Mouse (Mus musculus) gastrocnemius, adult 8-10 months (tissue): ENCODE data around the gene Fam227b. TPM values are rescaled to one million over a fixed set of nuclear protein-coding genes. Genes with fewer than 3 reads are reported as not detected.

Experiments
- DNase-seq, 2 experiments: peaks; one replicate each; pipeline ENCODE4 v3.0.0; 2022; ENCODE audit warnings: low spot score in 2 of 2
- total RNA-seq, 4 experiments: library from RNA; stranded (reverse); gene quantifications; 2 replicates each; pipeline ENCODE4 v1.2.4; 2022

Fam227b gene
- under 1 TPM in 2 of 4 experiments, not detected in 2; 0.15 TPM for total RNA-seq

- peak; percentile 96 to 98 for DNase-seq
Measured at GRCm38 (mm10) chr2:126151855-126152571, at the start of gene Fam227b, which contains the start of gene Dtwd1. TSS of gene Fam227b (minus strand) at chr2:126152004. TSS of gene Dtwd1 (plus strand) at chr2:126152141.

DNA sequence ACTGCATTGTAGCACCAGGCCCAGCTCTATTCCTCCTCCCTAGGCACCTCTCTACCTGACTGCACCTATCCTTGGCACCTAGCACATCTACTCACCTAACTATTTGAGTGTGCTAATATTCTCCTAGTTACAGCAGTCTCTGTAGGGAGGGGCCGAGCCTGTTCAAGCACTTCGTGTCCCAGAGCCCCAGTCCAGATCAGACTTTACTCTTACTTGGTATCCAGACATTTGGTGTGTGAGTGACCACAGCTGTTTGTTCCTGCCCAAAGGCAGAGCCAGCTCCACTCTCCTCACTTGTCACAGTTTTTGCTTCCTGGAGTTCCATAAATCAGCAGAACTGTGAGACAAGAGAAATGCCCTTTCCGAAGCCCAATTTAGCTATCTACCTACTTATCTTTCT, 47.2 kb upstream of the Fam227b start:
- DNase-seq: no peak

GRCm38 (mm10) chr2:126195631-126196356, 44.0 kb upstream of the Fam227b start:
- no peak for DNase-seq

- DNase-seq: no peak
Measured at GRCm38 (mm10) chr2:126192129-126192528, 40.3 kb upstream of the Fam227b start.

- DNase-seq: no peak
Measured at GRCm38 (mm10) chr2:126191306-126191705, 39.5 kb upstream of the Fam227b start.

- DNase-seq: no peak
Measured at GRCm38 (mm10) chr2:126171427-126171826, 19.6 kb upstream of the Fam227b start.

- DNase-seq: no peak
Measured at GRCm38 (mm10) chr2:126166848-126167617, 15.2 kb upstream of the Fam227b start.

- no peak for DNase-seq
Measured at GRCm38 (mm10) chr2:126166335-126166734, 14.5 kb upstream of the Fam227b start.

DNA sequence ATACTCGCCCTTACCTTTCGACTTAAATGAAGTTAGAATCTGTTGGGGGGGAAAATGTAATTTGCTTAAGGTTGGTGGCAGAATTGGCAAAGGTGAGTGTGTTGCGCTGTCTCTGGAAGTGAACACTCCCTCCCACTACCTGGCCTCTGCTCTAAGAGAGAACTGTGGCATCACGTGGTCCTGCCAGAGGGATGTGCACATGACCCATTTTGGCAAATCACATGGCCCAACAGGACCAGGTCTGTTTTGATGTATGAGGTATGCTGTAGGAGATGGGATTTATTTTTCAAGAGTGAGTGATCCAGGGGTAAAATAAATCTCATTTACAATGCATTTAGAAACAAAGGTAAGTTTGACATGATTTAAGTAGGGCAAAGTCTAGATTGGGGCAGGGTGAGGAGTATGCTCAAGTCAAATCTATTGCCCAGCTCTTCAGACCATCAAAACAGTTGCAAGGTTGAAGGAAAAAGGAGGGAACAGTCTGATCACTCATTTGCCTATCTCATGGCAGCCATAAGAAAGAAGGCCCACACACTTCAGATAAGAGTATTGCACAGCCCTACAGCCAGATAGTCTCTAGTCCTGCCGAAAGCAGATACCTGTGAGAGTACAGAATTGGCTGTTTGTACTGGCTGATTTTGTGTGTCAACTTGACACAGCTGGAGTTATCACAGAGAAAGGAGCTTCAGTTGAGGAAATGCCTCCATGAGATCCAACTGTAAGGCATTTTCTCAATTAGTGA, 13.6 kb upstream of the Fam227b start:
- DNase-seq: no peak

DNA sequence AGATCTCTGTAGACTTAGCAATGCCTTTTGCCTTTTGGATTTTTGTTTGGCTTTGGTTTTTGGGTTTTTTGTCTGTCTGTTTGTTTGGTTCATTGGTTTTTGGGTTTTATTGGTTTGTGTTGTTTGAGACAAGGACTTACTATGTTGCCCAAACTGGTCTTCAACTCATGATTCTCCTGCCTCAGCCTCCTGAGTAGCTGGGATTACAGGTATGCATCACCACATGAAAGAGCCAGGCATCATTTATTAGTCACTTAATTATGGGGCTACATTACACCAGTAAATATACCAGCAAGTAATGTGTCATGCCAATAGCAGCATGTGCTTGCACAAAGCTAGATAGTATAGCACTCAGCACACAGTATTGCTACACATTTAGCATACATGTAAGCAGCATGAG, 4.1 kb downstream of the Fam227b start:
- no peak for DNase-seq

DNA sequence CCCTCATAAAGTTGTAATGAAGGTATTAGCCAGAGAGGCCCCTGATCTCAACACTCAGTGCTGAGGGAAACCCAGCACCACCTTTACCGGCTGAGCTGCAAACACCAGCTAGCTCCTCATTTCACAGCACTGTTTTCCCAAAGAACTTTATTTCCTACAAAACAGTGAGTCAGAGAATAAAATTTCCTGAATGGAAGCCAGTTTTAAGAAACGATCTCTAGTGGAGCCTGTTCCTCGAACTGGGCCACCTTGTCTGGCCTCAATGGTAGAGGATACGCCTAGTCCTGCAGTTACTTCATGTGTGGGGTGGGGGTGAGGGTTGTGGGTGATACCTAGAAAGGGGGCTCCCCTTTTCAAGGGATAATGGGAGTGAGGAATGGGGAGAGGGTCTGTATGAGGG, 57.2 kb downstream of the Fam227b start:
- DNase-seq: no peak

DNA sequence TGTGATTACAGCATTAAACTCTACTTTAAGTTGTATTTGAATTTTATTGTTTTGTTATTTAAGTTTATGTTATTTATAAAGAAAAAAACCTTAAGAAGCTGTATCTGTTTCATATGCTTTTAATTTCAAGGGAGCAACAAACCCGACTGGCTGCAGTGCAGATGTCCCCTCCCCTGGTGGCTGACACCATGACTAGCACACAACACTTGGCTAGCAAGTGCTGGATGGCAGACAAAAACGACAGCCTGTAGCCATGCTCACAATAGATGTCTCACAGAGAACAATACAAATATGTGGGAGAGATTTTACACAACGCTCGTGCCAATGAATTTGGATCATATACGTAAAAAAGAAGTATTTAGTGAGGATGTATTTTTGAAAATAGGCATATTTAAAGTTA, 61.4 kb downstream of the Fam227b start:
- no peak for DNase-seq

DNA sequence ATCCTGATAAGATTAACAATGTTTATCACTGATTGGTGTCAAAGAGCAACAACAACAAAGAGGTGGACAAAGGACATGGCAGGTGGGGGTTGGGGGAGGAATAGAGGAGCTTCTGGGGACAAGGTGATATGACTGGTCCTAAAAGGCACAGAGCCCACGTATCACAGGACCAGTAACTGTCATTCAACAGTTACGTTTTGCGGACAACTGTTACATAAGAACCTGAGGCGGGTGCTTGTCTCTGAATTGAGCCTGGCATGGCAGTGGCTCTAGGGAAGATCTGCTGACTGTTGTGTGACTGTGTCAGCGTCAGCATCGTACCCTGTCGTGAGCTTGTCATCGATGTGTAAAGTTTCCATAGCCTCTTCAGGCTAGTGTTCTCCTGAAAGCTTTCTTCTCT, 65.6 kb downstream of the Fam227b start:
- no peak for DNase-seq

GRCm38 (mm10) chr2:126084326-126084725, 67.5 kb downstream of the Fam227b start:
- DNase-seq: peak; percentile 43

DNA sequence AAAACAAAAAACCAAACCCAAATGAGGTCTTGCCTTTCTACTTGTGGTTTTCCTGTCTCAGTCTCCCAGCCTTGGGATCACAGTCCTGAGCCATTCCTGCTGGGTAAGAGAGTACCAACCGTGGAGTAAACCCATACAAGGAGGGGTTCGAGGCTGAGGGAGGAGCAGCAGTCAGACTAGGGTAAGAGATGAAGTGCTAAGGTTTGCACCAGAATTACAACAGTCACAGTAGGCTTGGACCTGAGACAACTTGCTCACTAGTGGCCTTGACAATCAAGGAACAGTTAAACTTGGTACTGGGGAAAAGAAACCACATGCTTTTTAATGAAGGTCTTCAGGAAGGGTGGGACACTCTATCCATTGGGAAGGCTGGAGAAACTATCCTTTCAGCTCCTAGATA, 72.7 kb downstream of the Fam227b start:
- no peak for DNase-seq

- no peak for DNase-seq
Measured at GRCm38 (mm10) chr2:126076506-126076905, 75.3 kb downstream of the Fam227b start.

DNA sequence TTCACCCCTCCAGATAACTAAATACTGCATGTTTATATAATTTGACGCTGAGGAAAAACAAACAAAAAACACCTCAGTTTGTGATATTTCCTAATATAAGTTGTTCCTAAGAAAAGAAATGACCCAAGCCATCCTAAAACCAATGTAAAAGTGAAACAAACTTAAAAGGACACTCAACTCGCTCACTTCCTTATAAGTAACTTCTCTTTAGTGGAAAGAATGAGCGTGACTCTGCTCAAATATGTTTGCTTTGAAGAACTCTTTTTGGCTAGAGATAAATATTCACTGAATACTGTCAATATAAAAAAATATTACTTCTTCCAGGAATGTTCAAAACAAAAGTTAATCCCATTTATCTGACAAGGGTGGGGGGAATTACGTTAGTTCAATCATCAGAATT, 78.1 kb downstream of the Fam227b start:
- no peak for DNase-seq

GRCm38 (mm10) chr2:126069740-126070139, 82.1 kb downstream of the Fam227b start:
- no peak for DNase-seq

DNA sequence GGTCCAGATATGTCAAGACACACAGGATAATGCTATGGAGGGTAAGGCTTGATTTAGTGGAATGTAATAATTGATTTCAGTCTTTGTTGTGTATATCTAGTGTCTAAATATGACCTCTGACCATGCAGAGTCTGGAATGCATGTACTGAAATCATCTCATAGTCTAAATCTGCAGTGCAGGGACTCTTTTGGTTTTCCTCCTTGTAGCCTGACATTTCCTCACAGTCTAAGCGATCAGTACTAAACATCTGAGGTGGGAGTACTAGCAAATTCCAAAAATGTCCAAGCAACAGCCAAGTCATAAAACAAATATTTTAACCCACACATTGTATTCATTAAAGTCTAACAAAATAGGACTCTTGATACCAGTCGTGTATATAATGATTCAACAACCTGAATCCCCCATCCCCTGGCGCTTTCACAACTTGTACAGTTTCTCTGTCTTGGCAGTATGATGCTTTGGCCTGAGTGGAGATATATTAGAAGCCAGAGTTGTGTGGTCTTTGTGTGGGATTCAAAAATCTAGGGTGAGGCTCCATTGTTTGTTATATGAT, 86.4 kb downstream of the Fam227b start:
- no peak for DNase-seq

- no peak for DNase-seq
Measured at GRCm38 (mm10) chr2:126064814-126065213, 87.0 kb downstream of the Fam227b start.

- DNase-seq: no peak
Measured at GRCm38 (mm10) chr2:126062876-126063275, 88.9 kb downstream of the Fam227b start.
